Mouse (Mus musculus): ENCODE results near the gene Gm21885.
A peak's percentile ranks its signal among the peaks of the same experiment; 100 is the strongest.

Gm21885 gene

GRCm38 (mm10) chr11:94269906-94270305, 11.8 kb upstream of the Gm21885 start:
- DNase-seq = no peak

DNA sequence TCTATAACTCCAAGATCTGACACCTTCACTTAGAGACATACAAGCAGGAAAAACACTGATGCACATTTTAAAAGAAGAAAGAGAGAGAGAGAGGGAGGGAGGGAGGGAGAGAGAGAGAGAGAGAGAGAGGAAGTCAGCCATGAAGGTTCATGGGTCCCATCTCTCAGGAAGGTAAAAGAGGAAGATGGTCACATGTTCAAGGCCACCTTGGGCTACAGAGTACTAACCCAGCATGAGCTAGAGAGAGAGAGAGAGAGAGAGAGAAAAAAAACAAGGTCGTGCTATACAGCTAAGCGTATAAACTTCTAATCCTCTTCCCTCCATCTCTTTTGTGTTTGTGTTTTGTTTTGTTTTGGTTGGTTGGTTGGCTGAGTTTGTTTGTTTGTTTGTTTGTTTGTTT, 10.7 kb upstream of the Gm21885 start:
- DNase-seq = no peak

- no peak for DNase-seq
Measured at GRCm38 (mm10) chr11:94272960-94273927, 8.4 kb upstream of the Gm21885 start.

DNA sequence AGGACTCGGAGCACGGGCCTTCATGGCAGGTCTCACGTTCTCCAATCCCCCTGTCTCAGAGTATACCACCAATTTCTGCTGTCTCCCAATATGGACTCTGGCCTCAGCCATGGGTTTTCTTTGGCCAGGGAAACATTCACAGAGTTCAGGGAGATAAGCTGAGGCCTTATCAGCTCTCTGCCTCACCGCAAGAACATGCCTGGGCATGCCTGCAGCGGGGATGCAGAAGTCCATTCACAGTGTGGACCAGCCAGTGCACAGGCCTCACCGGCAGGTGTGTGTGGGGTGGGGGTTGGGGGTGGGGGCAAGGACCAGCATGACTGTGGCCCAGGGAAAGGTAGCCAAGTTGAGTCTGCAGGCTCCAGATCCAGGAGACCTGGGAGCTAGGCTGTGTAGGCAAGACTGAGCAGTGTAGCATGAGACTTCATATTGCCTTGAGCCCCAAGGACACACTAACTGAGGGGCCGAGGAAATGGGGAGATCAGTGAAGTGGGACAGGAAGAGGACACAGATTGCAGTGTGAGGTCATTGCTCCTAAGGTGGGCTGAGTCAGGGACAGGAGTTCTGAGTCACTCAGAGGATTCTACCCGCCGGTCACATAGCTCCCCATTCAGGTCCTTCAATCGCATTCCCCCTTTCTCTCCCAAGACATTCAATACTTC, 7.3 kb upstream of the Gm21885 start:
- no peak for DNase-seq

- DNase-seq = no peak
Measured at GRCm38 (mm10) chr11:94275226-94275625, 6.4 kb upstream of the Gm21885 start.

- no peak for DNase-seq
Measured at GRCm38 (mm10) chr11:94275686-94276085, 6.0 kb upstream of the Gm21885 start.

DNA sequence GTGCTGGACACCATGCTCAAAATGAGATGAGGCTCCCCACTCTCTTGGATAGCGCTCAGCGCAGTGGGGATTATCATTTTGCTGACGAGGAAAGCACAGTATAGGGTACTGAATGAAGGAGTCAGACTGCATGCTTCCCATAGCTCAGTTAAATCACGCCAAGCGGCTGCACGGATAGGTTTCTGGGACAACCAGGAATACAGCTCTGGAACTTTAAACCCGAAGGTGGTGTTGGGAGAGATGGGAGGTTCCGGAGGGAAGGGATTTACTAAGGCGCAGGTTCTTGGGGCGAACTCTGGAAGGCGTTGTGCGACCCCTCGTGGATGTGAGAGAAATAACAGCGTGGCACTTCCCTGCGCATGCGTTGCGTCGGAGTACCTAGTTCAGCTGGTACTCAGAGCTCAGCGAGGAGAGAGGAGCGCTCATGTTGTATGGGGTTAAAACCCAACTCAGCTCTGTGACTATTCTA, 4.8 kb upstream of the Gm21885 start:
- peak; percentile 53 to 79 for DNase-seq

DNA sequence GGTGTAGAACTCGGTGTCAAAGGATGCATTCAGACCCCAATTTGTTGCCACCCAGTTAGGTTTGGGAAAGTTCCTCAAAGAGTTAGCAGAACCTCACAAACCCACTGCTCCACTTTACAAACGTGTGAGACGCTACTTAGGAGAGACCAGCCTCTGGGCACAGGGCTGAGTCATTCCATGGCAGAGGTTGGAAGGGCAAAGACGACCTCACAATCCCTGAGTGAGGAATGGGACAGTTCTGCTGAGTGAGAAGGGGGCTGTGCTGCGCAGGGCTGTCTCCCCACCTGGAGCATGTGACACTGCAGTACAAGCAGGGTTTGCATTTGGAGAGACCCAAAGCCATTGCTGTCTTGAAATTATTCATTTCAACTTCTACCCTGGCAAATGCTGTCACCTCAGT, 618 bp downstream of the Gm21885 start:
- DNase-seq = no peak

- no peak for DNase-seq
Measured at GRCm38 (mm10) chr11:94283536-94284099, 1.9 kb downstream of the Gm21885 start.

GRCm38 (mm10) chr11:94285886-94286574, 4.4 kb downstream of the Gm21885 start:
- no peak for DNase-seq

DNA sequence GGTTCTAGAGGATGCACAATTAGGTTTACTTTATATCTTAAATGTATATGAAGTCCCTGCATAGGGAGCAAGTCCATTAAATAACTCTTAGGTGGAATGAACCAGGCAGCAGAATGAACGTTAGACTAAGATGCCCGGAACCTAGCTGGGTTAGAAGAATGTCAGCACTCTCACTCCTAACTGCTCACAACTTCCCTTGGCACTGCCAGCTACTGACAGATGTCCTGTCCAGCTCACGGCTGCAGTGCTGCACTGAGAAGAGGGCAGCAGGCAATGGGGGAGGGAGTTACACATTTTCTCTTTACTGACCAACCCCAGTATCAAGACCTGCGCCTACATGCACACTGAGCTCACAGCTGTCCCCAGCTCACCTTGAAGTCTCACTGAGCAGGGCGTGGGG, 5.4 kb downstream of the Gm21885 start:
- no peak for DNase-seq

GRCm38 (mm10) chr11:94290062-94290740, 8.5 kb downstream of the Gm21885 start:
- DNase-seq = no peak

GRCm38 (mm10) chr11:94294996-94295845, 13.5 kb downstream of the Gm21885 start:
- no peak for DNase-seq

DNA sequence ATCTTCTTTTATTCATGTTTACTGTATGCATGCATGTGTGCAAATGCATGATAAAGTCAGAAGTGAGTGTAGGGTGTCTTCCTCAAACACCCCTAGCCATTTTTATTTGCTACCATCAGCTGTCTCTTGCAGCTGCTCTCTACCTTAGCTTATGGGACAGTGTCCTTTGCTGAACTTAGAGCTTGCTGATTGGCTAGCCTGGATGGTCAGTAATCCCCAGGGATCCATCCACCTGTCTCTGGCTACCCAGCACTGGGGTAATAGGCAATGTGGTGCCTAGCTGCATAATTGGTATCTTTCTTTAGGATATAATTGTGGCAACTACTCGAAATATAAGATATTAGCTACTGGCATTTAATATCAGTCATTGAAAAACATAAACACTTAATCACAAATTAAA, 31.1 kb downstream of the Gm21885 start:
- DNase-seq = no peak

GRCm38 (mm10) chr11:94314098-94314652, 32.5 kb downstream of the Gm21885 start:
- DNase-seq = no peak

DNA sequence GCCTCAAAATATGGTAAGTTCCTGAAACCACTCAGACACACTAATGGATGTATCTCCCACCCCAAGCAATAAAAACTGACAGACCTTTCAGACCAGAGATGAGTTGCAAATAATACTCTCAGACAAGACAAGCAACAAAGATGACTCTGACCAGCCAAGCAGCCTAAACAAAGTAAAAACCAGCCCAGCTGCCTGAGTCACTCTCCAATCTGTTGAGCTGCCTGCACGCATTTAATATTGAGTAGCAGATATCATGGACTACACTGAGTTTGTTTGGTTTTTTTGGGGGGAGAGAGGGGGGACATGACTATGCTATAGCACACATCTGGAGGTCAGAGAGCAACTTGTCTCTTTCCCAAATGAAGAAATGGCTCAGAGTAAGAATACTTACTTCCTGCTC, 33.6 kb downstream of the Gm21885 start:
- no peak for DNase-seq

GRCm38 (mm10) chr11:94316528-94316927, 34.9 kb downstream of the Gm21885 start:
- DNase-seq = no peak

DNA sequence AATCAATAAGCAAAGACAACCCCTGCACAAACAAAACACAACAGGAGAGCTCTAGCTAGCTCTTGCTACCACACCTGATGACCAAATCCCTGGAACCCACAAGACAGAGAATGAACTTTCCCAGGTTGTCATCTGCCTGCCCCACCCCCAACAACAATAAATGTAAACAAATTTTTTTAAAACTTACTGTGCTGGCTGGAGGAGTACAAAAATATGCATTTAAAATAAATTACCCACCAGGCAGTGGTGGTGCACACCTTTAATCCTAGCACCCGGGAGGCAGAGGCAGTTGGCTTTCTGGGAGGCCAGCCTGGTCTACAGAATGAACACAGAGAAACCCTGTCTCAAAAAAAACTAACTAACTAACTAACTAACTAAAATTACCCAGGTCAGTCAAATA, 35.3 kb downstream of the Gm21885 start:
- no peak for DNase-seq

DNA sequence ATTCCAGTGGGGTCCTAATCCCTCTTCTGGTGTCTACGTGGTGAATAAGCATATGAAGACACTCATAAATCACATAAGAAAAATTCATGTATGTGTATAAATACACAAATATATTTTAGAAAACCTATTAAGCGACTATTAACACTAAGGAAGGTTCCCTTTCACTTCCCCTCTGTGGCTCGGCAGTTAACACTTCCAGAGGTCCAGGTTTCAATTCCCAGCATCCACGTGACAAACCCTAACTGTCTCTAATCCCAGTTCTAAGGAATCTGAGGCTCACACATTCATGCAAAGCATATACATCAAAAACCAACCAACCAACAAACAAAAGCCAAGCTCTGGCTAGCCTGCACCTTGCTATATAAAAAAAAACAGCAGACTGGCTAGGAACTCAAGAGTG, 35.8 kb downstream of the Gm21885 start:
- no peak for DNase-seq

DNA sequence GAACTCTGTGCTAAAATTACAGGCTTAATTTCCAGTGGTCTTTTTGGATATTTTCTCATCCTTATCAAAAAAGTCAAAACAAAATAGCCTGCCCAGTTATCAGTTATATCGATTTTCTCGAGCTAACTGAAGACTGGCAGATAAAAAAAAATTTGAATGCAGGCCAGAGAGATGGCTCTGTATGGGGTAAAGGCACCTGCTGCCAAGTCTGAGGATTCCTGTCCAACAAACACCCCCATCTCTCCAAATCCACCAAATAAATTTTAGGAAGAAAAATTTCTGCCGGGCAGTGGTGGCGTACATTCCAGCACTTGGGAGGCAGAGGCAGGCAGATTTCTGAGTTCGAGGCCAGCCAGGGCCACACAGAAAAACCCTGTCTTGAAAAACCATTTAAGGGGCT, 36.4 kb downstream of the Gm21885 start:
- no peak for DNase-seq
